Mouse (Mus musculus): ENCODE data around the gene Acyp1. TPM values are rescaled to one million over a fixed set of nuclear protein-coding genes. Genes with fewer than 3 reads are reported as not detected.

The Acyp1 gene
- 10 to 100 TPM; 47.9 to 54.1 TPM for total RNA-seq (2021)
- long read RNA-seq, experiment 1, transcript Acyp1-201 (3 exons, 648 nt) = minor isoform, 5 of 56 reads
- long read RNA-seq, experiment 1, transcript Acyp1-204 (3 exons, 634 nt) = major isoform, 47 of 56 reads
- long read RNA-seq, experiment 1, partial matches to known transcripts = 3 of 56 reads
- long read RNA-seq, experiment 1, other reads (novel, unspliced or antisense) = 0 of 56 reads
- long read RNA-seq, experiment 2, transcript Acyp1-204 (3 exons, 634 nt) = major isoform, 27 of 34 reads
- long read RNA-seq, experiment 2, partial matches to known transcripts = 0 of 34 reads
- long read RNA-seq, experiment 2, other reads (novel, unspliced or antisense) = 3 of 34 reads

- peak; percentile 61 for DNase-seq (ENCODE audit: low spot score)
Observed at GRCm38 (mm10) chr12:85287809-85288485, at the start of gene Acyp1. Gene Acyp1, minus strand, starts transcription at chr12:85288438.

- no peak for DNase-seq (ENCODE audit: low spot score)
Observed at GRCm38 (mm10) chr12:85337567-85338311, 49.5 kb upstream of the Acyp1 start.

GRCm38 (mm10) chr12:85330153-85330552 lies 41.9 kb upstream of the Acyp1 start:
- DNase-seq (ENCODE audit: low spot score) = no peak

GRCm38 (mm10) chr12:85308651-85309050 lies 20.4 kb upstream of the Acyp1 start:
- DNase-seq (ENCODE audit: low spot score) = no peak

- peak; percentile 86 for DNase-seq (ENCODE audit: low spot score)
Observed at GRCm38 (mm10) chr12:85305247-85305892, 17.1 kb upstream of the Acyp1 start.

DNA sequence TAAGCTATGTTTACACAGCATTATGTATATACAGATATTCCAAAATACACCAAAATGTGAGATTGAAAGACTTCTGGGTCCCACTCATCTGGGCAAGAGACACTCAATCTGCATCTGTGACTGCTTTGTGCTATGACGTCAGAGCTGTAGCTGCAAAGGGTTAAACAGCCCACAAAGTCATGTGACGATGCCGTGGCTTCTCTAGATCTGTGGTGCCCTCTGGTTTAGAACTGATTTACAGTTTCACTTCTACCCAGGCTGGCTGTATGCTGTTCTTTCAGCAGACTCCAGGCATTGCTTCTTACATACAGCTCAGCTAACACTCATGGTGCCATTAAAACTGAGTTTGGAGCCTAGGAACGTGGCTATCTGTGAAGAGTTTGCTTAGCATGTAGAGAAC lies 16.5 kb upstream of the Acyp1 start:
- no peak for DNase-seq (ENCODE audit: low spot score)

DNA sequence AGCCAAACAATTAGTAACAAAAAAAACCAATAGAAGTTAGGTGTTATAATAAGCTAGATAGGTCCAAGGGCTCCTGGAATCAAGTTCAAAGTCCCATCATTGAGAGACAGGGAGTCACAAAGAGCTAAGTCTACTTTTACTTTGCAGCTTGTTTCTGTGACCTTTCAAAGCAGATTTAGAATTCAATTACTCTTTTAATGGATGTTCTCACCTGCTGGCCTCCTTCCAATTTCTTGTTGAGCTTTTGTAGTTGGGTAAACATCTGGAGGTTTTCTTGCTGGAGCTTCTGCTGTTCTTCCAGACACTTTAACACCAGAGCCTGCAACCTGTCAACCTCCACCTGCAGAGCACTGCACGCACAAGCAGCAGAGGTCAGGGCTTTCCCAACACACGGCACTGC lies 15.0 kb upstream of the Acyp1 start:
- DNase-seq (ENCODE audit: low spot score) = no peak

GRCm38 (mm10) chr12:85298835-85299180 lies 10.6 kb upstream of the Acyp1 start:
- no peak for DNase-seq (ENCODE audit: low spot score)

GRCm38 (mm10) chr12:85298127-85298834 lies 10.0 kb upstream of the Acyp1 start:
- DNase-seq (ENCODE audit: low spot score) = no peak

DNA sequence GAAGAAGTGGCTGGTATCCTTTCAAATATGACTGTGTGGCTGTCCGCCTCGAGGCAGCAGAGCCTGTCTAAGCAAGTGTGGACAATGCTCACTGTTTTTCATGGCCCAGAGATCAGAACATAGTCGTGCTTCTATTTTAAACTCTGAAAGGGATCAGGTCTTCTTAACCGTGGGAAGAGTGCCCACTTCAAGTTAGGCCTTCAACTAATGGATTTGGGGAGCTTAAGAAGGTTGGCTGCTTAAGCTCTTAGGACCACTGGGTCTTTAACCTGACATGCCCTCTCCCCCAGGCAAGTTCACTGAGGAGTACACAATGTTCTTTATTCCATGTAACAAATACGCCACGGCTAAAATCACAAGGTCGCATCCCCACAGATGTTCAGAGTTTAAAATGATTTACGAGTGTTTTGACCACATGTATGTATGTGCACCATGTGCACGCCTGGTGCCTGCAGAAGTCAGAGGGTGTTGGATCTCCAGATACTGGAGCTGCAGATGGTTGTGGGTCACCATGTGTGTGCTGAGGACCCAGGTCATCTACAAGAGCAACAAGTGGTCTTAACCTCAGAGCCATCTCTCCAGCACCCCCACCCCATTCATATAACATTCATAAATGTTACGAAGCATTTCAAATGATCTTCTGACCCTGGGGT lies 9.2 kb upstream of the Acyp1 start:
- DNase-seq (ENCODE audit: low spot score) = no peak

- no peak for DNase-seq (ENCODE audit: low spot score)
Observed at GRCm38 (mm10) chr12:85296915-85297314, 8.7 kb upstream of the Acyp1 start.

- no peak for DNase-seq (ENCODE audit: low spot score)
Observed at GRCm38 (mm10) chr12:85295506-85295905, 7.3 kb upstream of the Acyp1 start.

DNA sequence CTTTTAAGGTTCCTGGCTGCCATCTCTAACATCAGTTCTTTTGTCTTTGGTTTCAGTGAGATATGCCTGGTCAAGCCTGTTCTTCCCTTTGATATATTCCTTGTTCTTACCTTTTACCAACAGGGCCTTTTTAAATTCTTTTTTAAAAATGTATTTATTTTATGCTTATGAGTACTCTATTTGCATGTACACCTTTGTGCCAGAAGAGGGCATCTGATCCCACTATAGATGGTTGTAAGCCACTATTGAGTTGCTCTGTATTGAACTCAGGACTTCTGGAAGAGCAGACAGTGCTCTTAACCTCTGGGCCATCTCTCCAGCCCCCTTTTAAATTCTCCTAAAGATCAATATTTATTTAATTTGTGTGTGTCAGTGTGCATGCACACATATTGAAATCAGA lies 4.7 kb upstream of the Acyp1 start:
- no peak for DNase-seq (ENCODE audit: low spot score)

- DNase-seq (ENCODE audit: low spot score) = no peak
Observed at GRCm38 (mm10) chr12:85292288-85292687, 4.0 kb upstream of the Acyp1 start.

DNA sequence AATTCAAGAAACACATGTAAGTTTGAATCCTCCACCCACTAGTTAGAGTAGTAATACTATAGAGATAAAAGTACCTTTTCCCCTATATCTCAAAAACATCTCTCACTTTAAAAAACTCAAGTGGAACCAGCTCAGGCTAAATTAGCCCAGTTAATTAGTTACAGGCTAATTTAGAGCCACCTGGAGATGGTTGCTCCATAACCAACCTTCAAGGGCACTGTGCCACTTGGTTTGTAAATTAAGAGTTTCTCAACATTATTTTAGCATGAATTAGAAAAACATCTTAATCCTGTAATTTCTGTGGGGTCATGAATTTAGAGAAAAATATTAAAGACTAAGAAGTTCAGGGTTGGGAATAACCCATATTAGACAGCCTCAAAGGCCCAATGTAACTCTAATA lies 3.3 kb upstream of the Acyp1 start:
- DNase-seq (ENCODE audit: low spot score) = no peak

DNA sequence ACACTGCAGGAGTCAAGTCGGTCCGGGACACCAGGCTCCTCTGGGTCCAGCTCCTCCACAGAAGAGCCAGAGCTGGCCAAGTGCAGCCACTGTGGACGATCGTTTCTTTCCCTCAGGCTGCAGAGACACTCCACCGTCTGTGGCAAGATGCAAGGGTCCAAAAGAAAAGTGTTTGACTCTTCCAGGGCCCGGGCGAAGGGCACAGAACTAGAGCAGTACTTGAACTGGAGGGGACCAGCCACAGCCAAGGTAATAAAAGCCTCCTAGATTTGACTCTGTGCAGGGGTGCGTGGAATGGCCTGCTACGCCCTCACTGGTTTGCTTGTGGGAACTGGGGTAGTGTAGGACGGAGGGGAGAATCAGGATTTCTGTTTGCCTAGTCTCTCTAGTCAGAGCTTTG lies 2.4 kb upstream of the Acyp1 start:
- no peak for DNase-seq (ENCODE audit: low spot score)

DNA sequence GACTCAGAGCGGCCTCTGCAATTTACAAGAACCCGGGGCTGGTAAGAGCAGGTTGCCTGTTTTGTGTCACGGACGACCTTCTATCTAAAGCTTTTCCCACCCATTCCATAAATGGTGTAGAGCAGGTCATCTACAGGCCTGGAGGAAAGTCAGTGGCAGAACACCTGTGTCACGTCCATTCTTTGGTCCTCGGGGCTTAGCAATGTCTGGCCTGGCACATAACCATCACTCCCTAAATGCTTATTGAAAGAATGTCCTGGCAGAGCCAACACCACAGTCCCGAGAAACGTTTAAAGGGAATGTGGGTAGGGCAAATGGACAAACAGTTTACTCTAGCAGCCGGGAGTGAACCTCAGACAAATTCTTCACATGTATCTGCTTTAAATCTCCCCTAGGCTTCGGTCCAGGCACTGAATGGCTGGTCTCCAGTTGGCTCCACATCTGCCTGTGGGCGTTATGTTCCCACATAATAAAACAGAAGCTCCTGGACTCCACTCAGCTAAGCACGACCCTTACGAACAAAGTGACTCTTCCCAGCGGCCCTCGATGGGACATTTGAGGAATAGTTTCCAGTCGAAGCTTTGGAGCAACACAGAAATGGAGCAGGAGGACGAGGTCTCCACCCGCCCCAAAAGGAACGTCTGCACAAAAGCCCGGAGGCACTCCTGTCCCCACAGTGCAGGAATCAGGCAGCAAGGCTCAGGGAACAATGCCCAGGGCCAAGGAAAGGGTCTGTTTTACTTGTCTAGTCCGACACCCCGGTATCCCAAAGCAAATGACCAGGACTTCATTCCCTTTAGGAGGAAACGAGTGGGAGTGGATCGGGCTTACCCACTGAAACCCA lies 1.1 kb upstream of the Acyp1 start:
- DNase-seq (ENCODE audit: low spot score) = no peak

DNA sequence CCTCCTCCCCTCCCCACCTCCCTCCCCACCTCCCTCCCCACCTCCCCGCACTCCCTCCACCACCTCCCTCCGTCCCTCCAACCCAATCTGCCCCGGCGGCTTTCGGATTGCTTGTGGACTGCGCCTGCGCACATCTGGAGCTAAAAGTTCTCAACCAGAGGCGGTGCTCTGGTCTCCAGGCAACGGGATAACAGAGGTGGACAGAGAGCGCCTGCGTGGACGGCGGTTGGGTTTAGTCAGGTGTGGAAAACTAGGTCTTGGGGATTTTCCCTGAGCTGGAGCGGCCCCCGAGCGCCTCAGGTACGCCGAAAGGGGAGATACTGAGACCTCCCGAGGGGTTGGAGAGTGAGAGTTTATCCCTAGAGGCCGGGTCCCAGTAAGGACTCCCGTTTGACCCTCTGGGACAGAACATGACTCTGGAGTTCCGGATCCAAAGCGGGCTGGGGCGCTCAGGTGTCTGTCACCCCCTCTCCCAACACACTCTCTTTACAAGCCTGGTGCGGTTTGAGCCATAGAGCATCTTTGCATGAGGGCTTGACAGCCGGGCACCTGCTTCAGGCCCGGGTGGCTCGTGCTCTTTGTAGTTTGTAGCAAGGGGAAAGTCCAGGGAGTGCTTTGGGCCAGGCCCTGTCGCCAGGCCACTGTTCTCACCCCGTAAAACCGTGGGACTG lies 383 bp upstream of the Acyp1 start, which contains the start of gene Zc2hc1c:
TSS of gene Zc2hc1c (plus strand) at position 106 of the 671 bp plus-strand sequence.
- peak; percentile 91 for DNase-seq (ENCODE audit: low spot score)

DNA sequence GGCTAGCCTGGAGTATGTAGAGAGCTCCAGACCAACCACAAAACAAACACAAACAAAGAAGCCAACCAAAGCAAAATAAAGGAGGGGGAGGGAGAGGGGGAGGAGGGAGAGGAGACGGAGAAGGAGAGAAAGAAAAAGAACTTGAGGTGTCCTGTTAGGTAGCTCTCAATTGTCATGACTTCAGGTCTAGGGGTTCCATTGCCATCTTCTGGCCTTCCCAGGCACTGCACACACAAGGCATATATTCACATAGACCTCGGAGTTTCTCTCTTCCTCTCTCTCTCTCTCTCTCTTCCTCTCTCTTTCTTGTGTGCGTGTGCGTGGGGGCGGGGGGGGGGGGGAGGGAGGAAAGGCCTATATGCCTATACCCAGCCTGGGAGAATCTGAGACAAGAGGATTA lies 1.3 kb downstream of the Acyp1 start:
- no peak for DNase-seq (ENCODE audit: low spot score)

All from gastrocnemius, adult 18-20 months (tissue).